Mouse (Mus musculus) ES-Bruce4 (cell line): Measurements from ENCODE around the gene Ergic1.

Source experiments
- CTCF ChIP-seq: IDR thresholded peaks from one replicate; pipeline ENCODE4 v1.8.1; 2011; ENCODE audit warnings: low read depth, low read length
- EP300 ChIP-seq: IDR thresholded peaks from 2 replicates; pipeline ENCODE4 v1.6.1; 2011; ENCODE audit warnings: low read depth, low read length; ENCODE audit not compliant: insufficient read depth
- POLR2A ChIP-seq: IDR thresholded peaks from one replicate; pipeline ENCODE4 v1.8.1; 2011; ENCODE audit warnings: low read length; ENCODE audit not compliant: insufficient read depth

DNA sequence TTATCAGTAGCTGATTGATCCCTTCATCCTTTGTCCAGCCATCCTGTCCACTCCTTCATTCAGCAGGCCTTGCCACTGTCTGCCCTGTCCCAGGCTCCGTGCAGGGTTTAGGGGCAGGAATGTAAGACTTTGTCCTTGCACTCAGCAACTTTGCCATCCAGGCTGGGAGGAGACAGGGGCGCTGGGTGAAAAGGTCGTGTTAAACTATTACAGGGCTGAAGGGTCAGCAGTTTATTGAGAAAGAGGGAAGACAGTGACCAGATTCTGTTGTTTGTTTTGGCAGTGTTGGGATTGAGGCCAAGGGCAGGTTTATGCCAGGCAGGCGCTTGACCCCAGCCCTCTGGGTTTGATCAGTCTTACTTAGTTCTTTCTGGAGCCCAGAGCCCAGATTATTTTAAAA lies 76.6 kb downstream of the Ergic1 start:
- TF ChIP-seq EP300 (no peak), POLR2A (no peak), CTCF (no peak)
